Mouse (Mus musculus) liver, embryonic 15.5 days (tissue): ENCODE data around the gene Fgfr2. TPM values are rescaled to one million over a fixed set of nuclear protein-coding genes. Genes with fewer than 3 reads are reported as not detected.

Experiments used
- ATAC-seq: fragments of 200-750 bp; cut with Nextera tagmentation; 2 replicates; pipeline ENCODE4 v1.8.0; 2017; ENCODE audit warnings: moderate number of reproducible peaks, mild to moderate bottlenecking, moderate library complexity; ENCODE audit not compliant: insufficient read depth
- H3K27ac ChIP-seq: fragments of 300-500 bp; sonication (generic); replicated peaks from 2 replicates; pipeline ENCODE4 v1.5.1; 2015; ENCODE audit warnings: mild to moderate bottlenecking, inconsistent platforms
- H3K27me3 ChIP-seq: fragments of 300-500 bp; sonication (generic); 2 replicates; pipeline ENCODE4 v1.6.1; 2015; ENCODE audit warnings: mild to moderate bottlenecking, inconsistent platforms
- H3K36me3 ChIP-seq: fragments of 300-500 bp; sonication (generic); replicated peaks from 2 replicates; pipeline ENCODE4 v1.6.1; 2015; ENCODE audit warnings: moderate library complexity, mild to moderate bottlenecking, inconsistent platforms
- H3K4me1 ChIP-seq: fragments of 300-500 bp; sonication (generic); replicated peaks from 2 replicates; pipeline ENCODE4 v1.6.1; 2015; ENCODE audit warnings: inconsistent platforms
- H3K4me2 ChIP-seq: fragments of 300-500 bp; sonication (generic); 2 replicates; pipeline ENCODE4 v1.6.1; 2015; ENCODE audit warnings: moderate library complexity, mild to moderate bottlenecking, inconsistent platforms
- H3K4me3 ChIP-seq: fragments of 300-500 bp; sonication (generic); replicated peaks from 2 replicates; pipeline ENCODE4 v1.5.1; 2015; ENCODE audit warnings: mild to moderate bottlenecking, inconsistent platforms
- H3K9ac ChIP-seq: fragments of 300-500 bp; sonication (generic); 2 replicates; pipeline ENCODE4 v1.6.1; 2015; ENCODE audit warnings: moderate library complexity, mild to moderate bottlenecking, inconsistent platforms
- H3K9me3 ChIP-seq: fragments of 300-500 bp; sonication (generic); replicated peaks from 2 replicates; pipeline ENCODE4 v1.6.1; 2016; ENCODE audit warnings: inconsistent platforms
- WGBS: fragments of 180-500 bp; shearing (Covaris S2); methylation state at CpG from one replicate; pipeline ENCODE4 v1.1.7; 2015; ENCODE audit warnings: mixed read lengths; ENCODE audit not compliant: insufficient replicate concordance; 5-methylcytosine and 5-hydroxymethylcytosine counted together
- polyA plus RNA-seq: library from polyadenylated mRNA; unstranded; fragments of >200 nt; fragmentation: Nextera tagmentation; extraction: Ambion mirVana; gene quantifications from 2 replicates; pipeline ENCODE4 v1.2.1, GENCODE M21; 2015

Fgfr2 gene
- polyA plus RNA-seq, 1 experiment from 2014 or later: 10.5 TPM

- no peak overlapping the region for H3K27ac ChIP-seq
- H3K9me3 ChIP-seq: no peaks in the 10 kb centered on the region
- no peak for ATAC-seq
- no peak overlapping the region for H3K9ac ChIP-seq
- H3K4me3 ChIP-seq: no peak overlapping the region
- H3K27me3 ChIP-seq: peaks cover 100% of the 10 kb centered on the region
- WGBS: 4% methylated on average over 13 of the region's 13 CpGs
- no peaks in the 10 kb centered on the region for H3K36me3 ChIP-seq
- peaks cover 26% of the 10 kb centered on the region for H3K4me1 ChIP-seq
- H3K4me2 ChIP-seq: no peak overlapping the region
Measured at GRCm38 (mm10) chr7:131545701-131546385, 1577.3 kb downstream of the Fgfr2 start.

- H3K36me3 ChIP-seq: no peaks in the 10 kb centered on the region
- no peak overlapping the region for H3K4me2 ChIP-seq
- H3K4me3 ChIP-seq: no peak overlapping the region
- peaks cover 26% of the 10 kb centered on the region for H3K4me1 ChIP-seq
- H3K27ac ChIP-seq: no peak overlapping the region
- no peak overlapping the region for H3K9ac ChIP-seq
- no peaks in the 10 kb centered on the region for H3K9me3 ChIP-seq
- ATAC-seq: no peak
- 3% methylated on average over 5 of the region's 5 CpGs for WGBS
- H3K27me3 ChIP-seq: peaks cover 100% of the 10 kb centered on the region
Measured at GRCm38 (mm10) chr7:131544871-131545270, 1578.3 kb downstream of the Fgfr2 start.

DNA sequence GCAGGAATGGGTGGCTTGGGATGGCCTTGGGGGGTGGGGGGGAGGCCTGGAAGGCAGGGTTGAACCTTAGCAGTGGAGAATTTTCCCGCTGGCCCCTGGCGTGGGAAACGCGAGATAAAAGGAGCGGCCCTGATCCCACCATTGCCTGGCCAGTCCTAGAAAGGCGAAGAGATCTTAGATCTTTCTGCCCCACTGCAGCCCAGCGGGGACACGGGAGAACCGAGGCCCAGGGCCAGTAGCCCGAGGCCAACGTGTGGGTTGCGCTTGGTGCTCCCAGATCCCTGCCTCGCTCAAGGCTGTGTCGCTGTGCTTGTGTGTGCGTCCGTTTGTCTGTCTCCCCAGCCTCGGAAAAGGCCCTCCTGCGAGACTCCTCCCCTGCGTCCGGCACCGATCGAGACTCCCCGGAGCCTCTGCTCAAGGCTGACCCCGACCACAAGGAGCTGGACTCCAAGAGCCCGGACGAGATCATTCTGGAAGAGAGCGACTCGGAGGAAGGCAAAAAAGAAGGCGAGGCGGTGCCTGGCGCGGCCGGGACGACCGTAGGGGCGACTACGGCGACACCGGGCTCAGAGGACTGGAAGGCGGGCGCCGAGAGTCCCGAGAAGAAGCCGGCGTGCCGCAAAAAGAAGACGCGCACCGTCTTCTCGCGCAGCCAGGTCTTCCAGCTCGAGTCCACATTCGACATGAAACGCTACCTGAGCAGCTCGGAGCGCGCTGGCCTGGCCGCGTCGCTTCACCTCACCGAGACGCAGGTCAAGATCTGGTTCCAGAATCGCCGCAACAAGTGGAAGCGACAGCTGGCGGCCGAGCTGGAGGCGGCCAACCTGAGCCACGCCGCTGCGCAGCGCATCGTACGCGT, 1579.3 kb downstream of the Fgfr2 start:
- no peak overlapping the region for H3K9ac ChIP-seq
- peaks cover 100% of the 10 kb centered on the region for H3K27me3 ChIP-seq
- ATAC-seq: no peak

GRCm38 (mm10) chr7:131542872-131543622, 1580.1 kb downstream of the Fgfr2 start:
- Histone ChIP-seq H3K9me3 (no peaks in the 10 kb centered on the region), H3K4me1 (peaks cover 26% of the 10 kb centered on the region), H3K36me3 (no peaks in the 10 kb centered on the region), H3K9ac (no peak overlapping the region), H3K4me2 (peak overlapping the region; percentile 55), H3K27ac (no peak overlapping the region), H3K4me3 (peak overlapping the region; percentile 28), H3K27me3 (peaks cover 100% of the 10 kb centered on the region)
- WGBS: 1% methylated on average over 71 of the region's 71 CpGs
- ATAC-seq: no peak

More for the DNA sequence above, 1579.3 kb downstream of the Fgfr2 start:
- H3K27ac ChIP-seq: no peak overlapping the region
- H3K4me3 ChIP-seq: no peak overlapping the region; the same call in 1 of the 2 replicates
- H3K9me3 ChIP-seq: no peaks in the 10 kb centered on the region
- H3K4me2 ChIP-seq: peak overlapping the region; percentile 55
- H3K36me3 ChIP-seq: no peaks in the 10 kb centered on the region
- under 1% methylated on average over 75 of the region's 75 CpGs for WGBS
- H3K4me1 ChIP-seq: peaks cover 26% of the 10 kb centered on the region

GRCm38 (mm10) chr7:131542115-131542871, 1580.9 kb downstream of the Fgfr2 start, which contains the start of gene Hmx3:
TSS of gene Hmx3 (plus strand) at chr7:131542867.
- Histone ChIP-seq H3K4me1 (peaks cover 26% of the 10 kb centered on the region), H3K36me3 (no peaks in the 10 kb centered on the region), H3K27me3 (peaks cover 100% of the 10 kb centered on the region), H3K27ac (no peak within 1 kb of the TSS), H3K9me3 (no peaks in the 10 kb centered on the region), H3K4me2 (peak within 1 kb of the TSS; percentile 55), H3K9ac (no peak within 1 kb of the TSS), H3K4me3 (peak within 1 kb of the TSS; percentile 28)
- ATAC-seq: no peak
- under 1% methylated on average over 62 of the region's 65 CpGs for WGBS

DNA sequence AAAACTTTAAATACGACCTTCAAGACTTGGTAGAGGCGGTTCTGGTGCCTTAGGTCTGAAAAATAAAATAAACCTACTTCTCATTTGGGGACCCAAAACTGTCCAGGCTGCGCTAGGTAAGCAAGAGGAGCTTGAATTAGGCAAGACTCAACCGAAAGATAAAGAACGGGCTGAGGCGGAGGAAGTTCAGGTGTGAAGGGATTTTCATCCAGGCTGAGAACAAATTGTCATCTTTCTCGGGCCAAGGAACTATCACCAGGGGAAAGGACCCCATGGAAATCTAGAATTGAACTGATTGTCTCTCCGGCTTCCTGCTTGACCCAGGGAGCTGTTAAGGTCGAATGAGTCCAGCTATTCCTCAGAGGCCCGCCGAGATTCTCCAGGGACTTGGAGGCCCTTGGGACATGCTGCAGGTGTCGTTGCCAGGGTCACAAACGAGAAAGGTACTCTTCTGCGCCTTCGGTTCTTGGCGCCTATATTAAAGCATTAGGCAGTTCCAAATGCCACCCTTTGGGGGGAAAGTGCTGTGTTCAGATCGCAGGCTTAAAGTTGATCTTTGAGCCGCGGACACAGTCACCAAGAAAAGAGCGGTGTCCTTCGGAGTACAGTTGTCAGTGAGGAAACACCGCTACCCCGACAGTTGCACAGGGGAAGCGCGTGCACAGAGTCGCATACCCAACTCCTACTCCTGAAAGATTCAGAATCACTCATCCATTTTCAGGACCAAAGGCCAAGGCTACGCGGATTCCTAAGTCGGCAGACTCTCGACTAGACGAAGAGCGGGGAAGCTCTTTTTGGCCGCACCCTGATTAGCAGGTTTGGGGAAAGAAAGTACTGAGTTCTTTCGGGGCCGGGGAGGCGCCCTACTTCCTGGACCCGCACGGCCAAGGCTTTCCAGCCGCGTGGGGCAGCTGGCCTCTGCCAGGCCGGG, 1581.7 kb downstream of the Fgfr2 start:
- H3K27me3 ChIP-seq: peaks cover 100% of the 10 kb centered on the region
- H3K4me3 ChIP-seq: 0 out of 2 replicates have a peak overlapping the region, but pooled peaks have one; percentile 28
- H3K4me1 ChIP-seq: peaks cover 26% of the 10 kb centered on the region
- no peak for ATAC-seq
- no peak overlapping the region for H3K4me2 ChIP-seq
- no peak overlapping the region for H3K9ac ChIP-seq
- no peaks in the 10 kb centered on the region for H3K9me3 ChIP-seq
- no peak overlapping the region for H3K27ac ChIP-seq
- H3K36me3 ChIP-seq: no peaks in the 10 kb centered on the region
- WGBS: 2% methylated on average over 41 of the region's 41 CpGs

GRCm38 (mm10) chr7:131539979-131540378, 1583.2 kb downstream of the Fgfr2 start:
- peaks cover 90% of the 10 kb centered on the region for H3K27me3 ChIP-seq
- no peak overlapping the region for H3K4me2 ChIP-seq
- no peaks in the 10 kb centered on the region for H3K9me3 ChIP-seq
- no peaks in the 10 kb centered on the region for H3K36me3 ChIP-seq
- WGBS: 0% methylated on average over 7 of the region's 7 CpGs
- peaks cover 26% of the 10 kb centered on the region for H3K4me1 ChIP-seq
- no peak overlapping the region for H3K27ac ChIP-seq
- H3K4me3 ChIP-seq: no peak overlapping the region
- H3K9ac ChIP-seq: no peak overlapping the region
- no peak for ATAC-seq

DNA sequence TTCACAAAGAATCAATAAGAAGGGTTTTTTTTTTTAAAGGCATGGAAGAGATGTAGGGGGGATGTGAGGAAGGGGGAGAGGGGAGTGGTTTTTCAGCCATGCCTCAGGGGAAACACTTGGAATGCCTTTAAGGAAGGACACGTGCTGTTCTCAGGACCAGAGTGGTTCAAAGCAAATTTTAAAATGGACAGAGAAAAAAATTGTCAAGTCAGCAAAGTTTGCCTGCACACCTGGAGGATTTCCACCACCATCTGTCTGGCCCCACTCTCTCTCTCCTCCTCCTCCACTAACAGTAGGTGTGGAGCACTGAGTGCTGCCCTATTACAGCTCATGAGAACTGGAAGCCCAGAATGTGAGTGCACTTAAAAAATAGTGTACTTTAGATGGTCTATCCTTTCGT, 1619.4 kb downstream of the Fgfr2 start:
- Histone ChIP-seq H3K4me2 (no peak overlapping the region), H3K36me3 (no peaks in the 10 kb centered on the region), H3K4me3 (no peak overlapping the region), H3K27me3 (no peaks in the 10 kb centered on the region), H3K9ac (no peak overlapping the region), H3K9me3 (no peaks in the 10 kb centered on the region), H3K27ac (no peak overlapping the region), H3K4me1 (no peaks in the 10 kb centered on the region)
- no peak for ATAC-seq
- 36% methylated on average over 2 of the region's 2 CpGs for WGBS

DNA sequence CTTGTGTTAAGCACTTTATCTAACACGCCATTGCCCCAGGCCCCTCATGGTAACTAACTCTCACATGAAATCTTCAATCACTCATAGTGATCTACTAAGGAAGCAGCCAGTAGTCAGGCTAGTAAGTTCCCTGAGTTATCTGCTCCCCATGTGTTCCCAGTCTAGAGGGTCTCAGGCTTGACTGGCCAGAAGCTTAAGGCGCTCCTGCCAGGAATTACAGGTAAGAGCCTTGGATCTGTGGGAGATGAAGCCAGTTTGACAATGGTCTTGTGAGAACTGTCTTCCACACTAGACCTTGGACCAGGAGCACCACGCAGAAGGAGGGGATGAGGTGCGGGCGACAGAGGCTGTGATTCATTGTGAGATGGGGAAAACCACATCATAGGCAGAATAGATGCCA, 1644.7 kb downstream of the Fgfr2 start:
- no peak overlapping the region for H3K9ac ChIP-seq
- no peak overlapping the region for H3K27ac ChIP-seq
- no peak overlapping the region for H3K4me3 ChIP-seq
- H3K4me1 ChIP-seq: no peaks in the 10 kb centered on the region
- ATAC-seq: no peak
- H3K9me3 ChIP-seq: no peaks in the 10 kb centered on the region
- WGBS: 70% methylated on average over 5 of the region's 5 CpGs
- H3K36me3 ChIP-seq: no peaks in the 10 kb centered on the region
- H3K27me3 ChIP-seq: no peaks in the 10 kb centered on the region
- H3K4me2 ChIP-seq: no peak overlapping the region

DNA sequence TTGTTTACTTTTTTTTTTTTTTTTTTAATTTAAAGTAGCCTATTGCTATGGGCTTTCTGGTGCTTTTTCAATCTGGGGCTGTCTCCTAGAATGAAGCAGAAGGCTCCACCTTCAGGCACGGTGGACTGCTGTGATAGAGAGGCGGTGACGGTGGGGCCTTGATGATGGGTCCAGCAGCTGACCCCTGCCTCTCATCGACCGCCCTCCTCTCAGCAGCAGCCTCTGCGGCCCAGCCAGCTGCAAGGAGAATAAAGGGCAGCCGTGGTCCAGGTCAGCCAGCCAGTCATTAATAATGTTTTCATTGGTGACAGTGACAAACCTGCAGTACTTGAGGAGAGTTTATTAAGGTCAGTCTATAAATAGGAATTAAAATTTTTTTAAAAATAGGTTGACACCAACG, 1646.0 kb downstream of the Fgfr2 start:
- no peak overlapping the region for H3K4me3 ChIP-seq
- H3K27me3 ChIP-seq: no peaks in the 10 kb centered on the region
- no peaks in the 10 kb centered on the region for H3K4me1 ChIP-seq
- H3K36me3 ChIP-seq: no peaks in the 10 kb centered on the region
- no peak overlapping the region for H3K9ac ChIP-seq
- no peak overlapping the region for H3K27ac ChIP-seq
- ATAC-seq: no peak
- WGBS: 54% methylated on average over 8 of the region's 8 CpGs
- no peak overlapping the region for H3K4me2 ChIP-seq
- no peaks in the 10 kb centered on the region for H3K9me3 ChIP-seq
